Mouse (Mus musculus) gastrocnemius, postnatal 14 days (tissue): Measurements from ENCODE around the gene C3. TPM values are rescaled to one million over a fixed set of nuclear protein-coding genes. Genes with fewer than 3 reads are reported as not detected.
A peak's percentile ranks its signal among the peaks of the same experiment; 100 is the strongest.

ENCODE experiments used
- DNase-seq: peaks from one replicate; pipeline ENCODE4 v3.0.0; 2021; ENCODE audit warnings: mixed read lengths
- intact Hi-C: fragments of 180-260 bp; cut with DNase I; formaldehyde crosslinking; loops from one replicate; pipeline ENCODE4 v1.15.1; 2025; ENCODE audit warnings: low total_unique reads
- microRNA-seq, 2 experiments: library from miRNA; unstranded; fragments of <30 nt; microRNA quantifications; one replicate each; pipeline ENCODE4 v1.2.0; 2021
- total RNA-seq, 2 experiments: library from RNA; stranded (reverse); gene quantifications; 2 replicates each; pipeline ENCODE4 v1.2.3; 2021

The C3 gene
- total RNA-seq, 2 experiments from 2014 or later: 0.60 to 1.2 TPM

DNA sequence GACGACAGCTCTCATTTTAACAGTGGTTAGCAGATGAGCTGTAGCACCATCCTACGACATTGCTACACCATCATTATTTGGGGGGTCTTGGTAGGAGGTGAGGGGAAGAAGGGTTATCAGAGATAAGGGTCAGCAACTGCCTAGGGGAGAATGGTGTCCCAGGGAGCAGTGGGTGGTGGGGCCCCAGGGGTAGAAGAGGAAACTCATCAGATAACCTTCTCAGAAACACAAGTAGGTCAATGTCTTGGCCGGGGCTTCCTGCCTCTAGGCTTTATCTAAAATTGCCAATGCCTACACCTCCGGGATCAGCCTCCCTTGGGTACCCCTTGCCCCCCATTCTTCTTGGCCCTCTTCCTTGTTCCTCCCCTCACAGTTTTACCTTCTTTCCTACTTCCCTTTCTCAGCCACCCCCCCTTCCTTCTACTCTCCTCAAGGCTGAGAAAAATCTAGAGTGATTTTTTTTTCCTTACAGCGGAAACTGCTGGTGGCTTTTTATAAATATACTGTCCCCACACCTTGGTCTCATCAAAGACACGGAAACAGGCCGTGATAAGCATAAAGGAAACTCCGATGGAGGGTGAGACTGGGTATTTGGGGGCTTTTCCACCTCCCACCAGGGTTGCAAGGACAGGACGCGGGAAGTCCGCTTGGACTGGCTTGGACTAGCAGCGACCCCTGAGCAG is 39.3 kb downstream of the C3 start:
- DNase-seq: no peak
- intact Hi-C loops: no loop called here

DNA sequence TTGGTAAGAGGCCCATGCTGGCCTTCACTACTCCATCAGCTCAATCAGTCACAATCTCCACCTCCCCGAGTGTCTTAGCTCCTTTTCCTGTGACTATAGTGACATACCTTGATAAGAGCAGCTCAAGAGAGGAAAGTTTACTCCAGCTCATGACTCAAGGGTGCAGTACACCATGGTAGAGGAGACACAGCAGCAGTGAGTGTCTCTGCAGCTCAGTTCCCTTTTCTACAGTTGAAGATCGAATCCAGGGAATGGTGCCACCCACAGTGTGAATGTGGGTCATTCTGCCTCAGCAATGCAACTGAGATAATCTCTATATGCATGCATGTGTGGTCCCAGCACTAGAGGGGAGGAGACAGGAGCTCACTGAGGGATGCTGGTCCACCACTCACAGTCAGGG is 42.3 kb downstream of the C3 start:
- DNase-seq: no peak
- intact Hi-C loops: no loop called here

DNA sequence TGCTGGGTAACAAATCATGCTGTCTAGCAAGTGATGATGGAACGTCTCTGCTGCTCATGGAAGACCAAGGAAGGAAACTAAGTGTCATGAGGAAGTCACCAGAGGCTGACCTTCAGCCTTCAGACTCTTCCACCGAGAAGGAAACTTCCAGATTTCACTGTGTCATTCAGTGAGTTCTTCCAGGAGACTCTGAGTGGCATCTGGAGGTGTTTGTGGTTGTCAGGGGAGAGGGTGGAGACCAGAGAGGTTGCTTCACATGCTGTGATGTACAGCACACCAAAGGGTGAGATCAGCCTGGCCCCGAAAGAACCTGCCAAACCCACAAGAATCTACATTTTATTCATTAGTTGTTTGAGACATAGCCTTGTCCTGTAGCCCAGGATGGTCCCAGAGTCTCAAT is 45.1 kb downstream of the C3 start:
- DNase-seq: no peak
- intact Hi-C loops: no loop called here

DNA sequence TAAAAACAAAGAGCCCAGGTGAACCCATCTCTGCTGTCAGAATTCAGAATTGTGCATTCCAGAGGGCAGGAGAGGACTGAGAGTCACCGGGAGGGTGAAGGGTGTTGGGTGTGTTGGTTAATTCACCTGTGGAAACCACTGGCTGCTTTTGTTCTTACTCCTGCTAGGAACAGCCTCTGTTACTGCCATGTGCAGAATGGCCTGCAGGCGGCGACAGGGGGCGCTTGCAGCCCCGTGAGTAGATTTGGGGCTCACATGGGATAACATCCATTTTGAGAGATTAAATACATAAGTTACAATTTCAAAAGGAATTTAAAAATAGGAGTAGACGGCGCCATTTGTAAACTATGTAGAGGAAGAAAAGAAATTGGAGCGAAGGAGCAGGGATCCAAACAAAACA is 47.6 kb downstream of the C3 start:
- no peak for DNase-seq
- intact Hi-C loops: no loop called here

DNA sequence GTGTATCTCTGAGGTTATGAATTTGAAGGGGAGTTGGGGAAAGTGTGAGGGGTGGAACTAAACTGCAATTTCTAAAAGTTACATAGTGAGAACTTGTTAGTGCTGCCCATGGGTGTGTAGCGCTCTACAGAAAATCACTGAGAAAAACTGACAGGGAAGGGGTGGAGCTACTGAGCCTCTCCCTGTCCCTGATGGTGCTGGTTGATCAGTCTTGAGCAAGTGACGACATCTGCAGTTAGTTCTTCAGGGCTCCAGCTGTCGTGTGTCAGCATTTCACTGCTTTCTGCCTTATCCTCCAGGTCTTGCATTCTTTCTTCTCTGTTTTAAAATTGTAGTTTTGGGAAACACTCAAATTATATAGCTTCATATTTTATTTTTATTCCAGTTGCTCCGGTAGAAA is 54.6 kb downstream of the C3 start:
- intact Hi-C loops: loop anchor here (2.0 to 10.0 kb wide), 2 partner anchors 39 to 369 kb away; no protein-coding TSS in a partner anchor
- no peak for DNase-seq

DNA sequence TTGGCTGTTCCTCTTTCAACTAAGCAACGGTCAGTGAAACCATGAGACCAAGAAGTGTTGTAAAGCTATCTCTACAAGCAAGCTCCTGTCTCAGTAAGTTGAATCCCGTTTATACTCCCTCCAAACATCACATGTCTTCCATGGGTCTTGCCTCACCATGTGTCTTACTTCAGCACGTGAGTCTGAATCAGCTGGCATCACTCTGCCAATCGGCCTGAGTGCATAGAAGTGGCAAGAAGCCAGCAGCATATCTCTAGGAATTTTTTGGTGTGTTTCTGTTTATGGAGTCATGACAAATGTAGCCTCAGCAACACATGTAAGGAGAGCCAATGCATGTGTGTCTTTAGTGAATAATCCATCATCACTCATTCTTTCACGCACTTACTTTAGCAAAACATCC is 55.6 kb downstream of the C3 start:
- DNase-seq: no peak
- intact Hi-C loops: loop anchor here (2.0 to 10.0 kb wide), 2 partner anchors 40 to 368 kb away; no protein-coding TSS in a partner anchor

DNA sequence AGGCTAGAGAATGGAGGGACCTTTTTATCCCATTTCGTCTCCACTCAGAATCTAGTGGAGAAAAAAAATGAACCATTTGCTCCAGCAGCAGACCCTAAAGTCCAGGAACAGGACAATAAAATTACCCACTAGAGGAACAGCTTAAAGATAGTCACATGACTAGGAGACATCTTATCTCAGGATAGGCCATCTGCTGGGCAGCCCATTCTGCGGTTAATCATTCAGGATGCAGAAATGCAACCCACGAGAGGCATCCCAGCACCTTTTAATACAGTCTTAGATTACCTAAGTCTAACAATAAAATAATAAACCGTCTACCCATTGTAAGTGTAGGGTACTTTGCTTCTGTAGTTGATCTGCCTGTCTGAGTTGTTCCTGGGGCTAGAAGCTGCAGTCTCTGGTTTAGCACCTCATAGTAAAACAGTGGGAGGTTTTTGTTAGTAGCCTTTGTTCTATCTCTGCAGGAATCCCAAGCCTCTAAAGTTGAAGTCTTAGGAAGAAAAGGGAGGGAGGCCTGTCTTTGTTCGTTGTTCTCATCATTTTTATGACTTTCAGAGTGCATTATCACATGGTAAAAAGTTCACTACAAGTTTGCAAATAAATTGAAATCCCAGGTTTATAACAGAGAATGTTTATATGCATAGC is 57.2 kb downstream of the C3 start:
- no peak for DNase-seq
- intact Hi-C loops: loop anchor here (10.0 kb wide), 1 partner anchor 366 kb away; no protein-coding TSS in a partner anchor

DNA sequence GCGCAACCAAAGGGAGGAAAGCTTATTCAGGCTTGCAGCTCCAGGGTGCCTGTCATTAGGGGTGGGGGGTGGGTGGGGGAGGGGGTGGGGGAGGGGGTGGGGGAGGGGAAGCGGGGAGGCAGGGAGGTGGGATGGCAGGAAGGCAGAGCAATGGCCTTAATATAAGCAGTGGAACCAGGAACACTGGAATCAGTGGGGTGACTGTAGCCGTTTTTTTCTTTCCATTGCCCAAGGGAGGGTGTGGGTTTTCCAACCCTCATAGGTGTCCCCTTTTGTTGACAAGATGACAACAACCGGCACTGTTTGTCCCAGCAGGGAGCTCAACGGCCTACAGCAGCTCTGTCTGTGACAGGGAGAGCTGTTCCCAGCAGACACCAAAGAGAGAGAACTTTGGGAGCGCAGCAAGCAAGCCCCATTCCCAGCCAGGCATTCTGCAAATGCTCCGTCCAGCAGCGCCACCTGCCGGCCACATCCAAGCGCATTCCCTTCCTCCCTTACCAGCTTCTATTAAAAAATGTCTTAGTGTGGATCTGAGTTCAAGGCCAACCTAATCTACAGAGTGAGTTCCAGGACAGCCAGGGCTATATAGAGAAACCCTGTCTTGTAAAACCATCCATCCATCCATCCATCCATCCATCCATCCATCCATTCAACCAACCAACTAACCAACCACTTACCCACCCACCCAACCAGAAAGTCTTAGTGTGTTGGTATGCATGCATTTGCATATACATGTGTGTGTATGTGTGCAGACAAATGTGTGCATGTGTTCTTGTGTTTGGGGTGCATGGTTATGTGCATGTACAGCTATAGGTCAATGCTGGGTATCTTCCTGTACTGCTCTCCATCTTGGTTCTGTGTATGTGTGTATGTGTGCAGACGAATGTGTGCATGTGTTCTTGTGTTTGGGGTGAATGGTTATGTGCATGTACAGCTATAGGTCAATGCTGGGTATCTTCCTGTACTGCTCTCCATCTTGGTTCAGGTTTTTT is 60.8 kb downstream of the C3 start:
- DNase-seq: peak; percentile 88
- intact Hi-C loops: loop anchor here (5.0 kb wide), 2 partner anchors 70 to 170 kb away; partner anchors contain the start of gene Alkbh7

Small RNA genes within 50 kb of the gene (microRNA-seq; reads per million reads assigned to microRNA genes)
- 0 reads per million in 2 experiments for gene Mir6978

Other genes with a start within 250 kb of the C3 start
- gene Acer1, start 246.0 kb downstream of the C3 start, total RNA-seq: not detected
- gene Clpp, start 237.8 kb downstream of the C3 start, total RNA-seq: 10 to 100 TPM; 32.7 to 33.3 TPM
- gene Alkbh7, start 230.8 kb downstream of the C3 start, total RNA-seq: 10 to 100 TPM; 23.3 to 25.2 TPM
- not detected for gene Pspn, start 228.1 kb downstream of the C3 start, total RNA-seq
- gene Gtf2f1, start 216.8 kb downstream of the C3 start, total RNA-seq: 10 to 100 TPM; 20.6 to 23.6 TPM
- not detected for gene Gm17949, start 216.7 kb downstream of the C3 start, total RNA-seq
- gene Khsrp, start 196.6 kb downstream of the C3 start, total RNA-seq: 10 to 100 TPM; 31.9 to 36.4 TPM
- gene Slc25a41, start 186.5 kb downstream of the C3 start, total RNA-seq: not detected
- under 1 TPM; 0.53 to 0.68 TPM for gene Crb3, start 169.0 kb downstream of the C3 start, total RNA-seq
- 10 to 100 TPM; 31.7 to 38.2 TPM for gene Slc25a23, start 168.3 kb downstream of the C3 start, total RNA-seq
- under 1 TPM; 0.51 to 0.58 TPM for gene Dennd1c, start 149.6 kb downstream of the C3 start, total RNA-seq
- 1 to 10 TPM; 1.5 to 3.3 TPM for gene Tubb4a, start 140.4 kb downstream of the C3 start, total RNA-seq
- gene Tnfsf9, start 122.8 kb downstream of the C3 start, total RNA-seq: 1 to 10 TPM in 1 of 2 experiments, under 1 TPM in 1; 0.82 to 1.0 TPM
- not detected for gene Cd70, start 78.4 kb downstream of the C3 start, total RNA-seq
- not detected for gene Tnfsf14, start 34.0 kb downstream of the C3 start, total RNA-seq
- gene Gpr108, start 20.3 kb upstream of the C3 start, total RNA-seq: 10 to 100 TPM; 21.8 to 24.6 TPM
- gene Trip10, start 21.3 kb upstream of the C3 start, total RNA-seq: 10 to 100 TPM; 69.4 to 75.6 TPM
- under 1 TPM; 0.66 to 0.93 TPM for gene Vav1, start 51.0 kb upstream of the C3 start, total RNA-seq
- gene Adgre1, start 130.6 kb upstream of the C3 start, total RNA-seq: 1 to 10 TPM; 2.6 to 3.5 TPM